Mouse (Mus musculus) stomach, embryonic 16.5 days (tissue): ENCODE measurements around the gene Mettl8. TPM values are rescaled to one million over a fixed set of nuclear protein-coding genes. Genes with fewer than 3 reads are reported as not detected.

Experiments used
- ATAC-seq: fragments of 200-750 bp; cut with Nextera tagmentation; 2 replicates; pipeline ENCODE4 v1.8.0; 2017; ENCODE audit warnings: moderate number of reproducible peaks, moderate TSS enrichment; ENCODE audit not compliant: insufficient read depth, low FRiP score
- H3K27ac ChIP-seq: fragments of 300-500 bp; sonication (generic); 2 replicates; pipeline ENCODE4 v1.5.1; 2014; ENCODE audit warnings: low read length
- H3K27me3 ChIP-seq: fragments of 300-500 bp; sonication (generic); 2 replicates; pipeline ENCODE4 v1.6.1; 2014; ENCODE audit warnings: low read length, control low read depth, mixed read lengths; ENCODE audit not compliant: control insufficient read depth, insufficient read depth
- H3K36me3 ChIP-seq: fragments of 300-500 bp; sonication (generic); 2 replicates; pipeline ENCODE4 v1.6.1; 2014; ENCODE audit warnings: low read length; ENCODE audit not compliant: control insufficient read depth, insufficient read depth
- H3K4me1 ChIP-seq: fragments of 300-500 bp; sonication (generic); 2 replicates; pipeline ENCODE4 v1.6.1; 2014; ENCODE audit warnings: low read length, control low read depth, mixed read lengths; ENCODE audit not compliant: control insufficient read depth, insufficient read depth
- H3K4me2 ChIP-seq: fragments of 300-500 bp; sonication (generic); 2 replicates; pipeline ENCODE4 v1.6.1; 2014; ENCODE audit warnings: low read depth, low read length, mixed read lengths
- H3K4me3 ChIP-seq: fragments of 300-500 bp; sonication (generic); replicated peaks from 2 replicates; pipeline ENCODE4 v1.5.1; 2014; ENCODE audit warnings: mild to moderate bottlenecking, low read length
- H3K9ac ChIP-seq: fragments of 300-500 bp; sonication (generic); 2 replicates; pipeline ENCODE4 v1.6.1; 2014; ENCODE audit warnings: low read length
- H3K9me3 ChIP-seq: fragments of 300-500 bp; sonication (generic); replicated peaks from 2 replicates; pipeline ENCODE4 v1.6.1; 2016; ENCODE audit warnings: low read length, control low read depth; ENCODE audit not compliant: control insufficient read depth
- WGBS: fragments of 180-500 bp; shearing (Covaris S2); extraction: QIAGEN DNeasy Blood & Tissue Kit; methylation state at CpG from one replicate; pipeline ENCODE4 v1.1.7; 2014; 5-methylcytosine and 5-hydroxymethylcytosine counted together
- polyA plus RNA-seq: library from polyadenylated mRNA; unstranded; fragments of >200 nt; fragmentation: Nextera tagmentation; extraction: Ambion mirVana; gene quantifications from 2 replicates; pipeline ENCODE4 v1.2.1, GENCODE M21; 2015

Mettl8 gene
- 17.1 and 17.6 TPM in 2 replicates for polyA plus RNA-seq

GRCm38 (mm10) chr2:71055300-71056114, at the start of gene Mettl8, which contains the start of gene Dcaf17:
Gene Mettl8 (minus strand): TSS chr2:71055583.
Gene Dcaf17 (plus strand): TSS chr2:71055328.
- no peaks in the 10 kb centered on the region for H3K27me3 ChIP-seq
- peak within 1 kb of the TSS; percentile 90 for H3K9ac ChIP-seq
- H3K9me3 ChIP-seq: no peaks in the 10 kb centered on the region; the same call in 1 of the 2 replicates
- 0% methylated on average over 57 of the region's 57 CpGs for WGBS
- H3K4me1 ChIP-seq: peaks cover 5% of the 10 kb centered on the region; the same call in 1 of the 2 replicates
- H3K4me3 ChIP-seq: peak within 1 kb of the TSS; percentile 73
- peak; percentile 97 for ATAC-seq
- H3K27ac ChIP-seq: peak within 1 kb of the TSS; percentile 97
- H3K4me2 ChIP-seq: peak within 1 kb of the TSS; percentile 76
- peaks cover 4% of the 10 kb centered on the region for H3K36me3 ChIP-seq

DNA sequence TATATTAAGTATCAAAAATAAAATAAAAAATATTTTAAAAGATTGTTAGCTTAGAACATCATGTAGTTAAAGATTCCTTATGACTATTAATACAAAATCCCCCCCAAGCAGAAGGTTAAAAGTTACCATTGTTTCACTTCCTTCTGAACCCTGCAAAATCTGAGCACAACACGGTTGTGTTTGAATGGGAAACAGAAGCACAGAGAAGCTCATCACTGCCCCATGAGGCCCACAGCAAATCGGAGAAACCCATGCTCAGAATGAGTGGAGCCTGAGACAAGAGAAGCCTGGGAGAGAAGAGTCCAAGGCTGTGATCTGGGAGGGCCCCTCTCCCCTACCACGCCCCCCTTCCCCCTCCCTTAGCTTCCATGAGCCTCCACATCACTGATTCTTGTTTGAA, 49.3 kb upstream of the Mettl8 start:
- Histone ChIP-seq H3K4me3 (no peak overlapping the region), H3K36me3 (no peaks in the 10 kb centered on the region), H3K27me3 (no peaks in the 10 kb centered on the region), H3K9ac (no peak overlapping the region), H3K27ac (no peak overlapping the region), H3K4me1 (no peaks in the 10 kb centered on the region), H3K4me2 (no peak overlapping the region), H3K9me3 (no peaks in the 10 kb centered on the region)
- no peak for ATAC-seq
- 56% methylated on average over 3 of the region's 3 CpGs for WGBS

DNA sequence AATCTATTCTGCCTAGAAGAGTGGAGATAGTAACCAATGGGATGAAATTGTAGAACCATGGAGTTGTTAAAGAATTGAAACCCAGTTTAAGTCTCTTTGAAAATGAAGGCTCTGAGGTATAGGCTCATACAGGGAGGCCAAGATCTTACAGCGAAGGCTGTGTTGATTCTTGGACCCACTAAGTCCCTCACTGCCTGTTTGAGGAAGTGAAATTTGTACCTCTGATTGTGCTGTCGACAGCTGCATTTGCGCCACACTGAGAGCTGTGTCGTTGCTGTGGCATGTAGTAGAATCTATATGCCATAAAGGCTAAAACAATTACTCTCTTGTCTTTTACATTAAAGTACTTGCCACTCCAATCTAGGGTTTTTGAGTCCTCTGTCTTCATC, 47.9 kb upstream of the Mettl8 start:
- WGBS: 77% methylated on average over 4 of the region's 4 CpGs
- no peak for ATAC-seq
- no peaks in the 10 kb centered on the region for H3K4me1 ChIP-seq

DNA sequence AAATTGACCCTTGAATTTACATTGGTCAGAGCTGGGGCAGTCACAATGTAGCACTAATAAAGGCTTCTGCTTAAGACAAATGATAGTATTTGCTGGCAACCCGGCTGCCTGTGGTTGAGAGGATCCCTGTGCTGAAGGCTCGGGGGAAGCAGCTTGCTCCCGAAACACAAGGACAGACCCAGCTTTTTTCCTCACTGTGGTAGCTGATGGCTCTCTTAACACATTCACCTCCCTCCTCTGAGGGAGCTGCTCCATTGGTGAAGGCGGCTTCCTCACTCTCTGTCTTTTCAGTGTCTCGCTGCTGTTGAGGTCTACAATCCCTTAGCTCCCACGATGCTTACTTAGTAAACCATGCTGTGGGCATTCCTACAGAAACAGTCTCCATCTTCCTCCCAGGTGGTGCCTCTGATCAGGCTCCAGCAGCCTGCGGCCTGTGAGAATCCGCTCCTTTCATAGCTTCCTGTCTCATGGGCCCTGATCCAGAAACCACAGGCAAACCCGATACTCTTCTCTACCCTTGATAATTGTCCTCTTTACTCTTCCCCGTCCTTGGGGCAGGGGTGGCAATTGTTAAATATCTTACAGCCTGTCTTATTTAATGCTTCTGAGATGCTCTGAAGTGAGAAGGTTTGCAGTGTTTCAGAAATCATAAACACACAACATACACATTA, 47.4 kb upstream of the Mettl8 start:
- no peak overlapping the region for H3K4me2 ChIP-seq
- no peaks in the 10 kb centered on the region for H3K4me1 ChIP-seq
- no peak for ATAC-seq
- H3K27ac ChIP-seq: no peak overlapping the region
- no peaks in the 10 kb centered on the region for H3K36me3 ChIP-seq
- no peaks in the 10 kb centered on the region for H3K9me3 ChIP-seq
- no peaks in the 10 kb centered on the region for H3K27me3 ChIP-seq
- H3K4me3 ChIP-seq: no peak overlapping the region
- 78% methylated on average over 10 of the region's 10 CpGs for WGBS
- H3K9ac ChIP-seq: no peak overlapping the region

More for the DNA sequence above, 47.9 kb upstream of the Mettl8 start:
- no peak overlapping the region for H3K4me2 ChIP-seq
- no peaks in the 10 kb centered on the region for H3K9me3 ChIP-seq
- no peak overlapping the region for H3K27ac ChIP-seq
- no peak overlapping the region for H3K9ac ChIP-seq
- no peak overlapping the region for H3K4me3 ChIP-seq
- H3K27me3 ChIP-seq: no peaks in the 10 kb centered on the region
- H3K36me3 ChIP-seq: no peaks in the 10 kb centered on the region

- Histone ChIP-seq H3K9me3 (no peaks in the 10 kb centered on the region), H3K4me3 (no peak overlapping the region), H3K4me1 (no peaks in the 10 kb centered on the region), H3K27me3 (no peaks in the 10 kb centered on the region), H3K4me2 (no peak overlapping the region), H3K36me3 (0 out of 2 replicates have a peak, but pooled peaks cover 5% of the 10 kb centered on the region), H3K27ac (no peak overlapping the region), H3K9ac (no peak overlapping the region)
- ATAC-seq: peak; percentile 73; the same call in 1 of the 2 replicates
- 57% methylated on average over 7 of the region's 7 CpGs for WGBS
These were observed 40.8 kb upstream of the Mettl8 start for GRCm38 (mm10) chr2:71096170-71096569.

DNA sequence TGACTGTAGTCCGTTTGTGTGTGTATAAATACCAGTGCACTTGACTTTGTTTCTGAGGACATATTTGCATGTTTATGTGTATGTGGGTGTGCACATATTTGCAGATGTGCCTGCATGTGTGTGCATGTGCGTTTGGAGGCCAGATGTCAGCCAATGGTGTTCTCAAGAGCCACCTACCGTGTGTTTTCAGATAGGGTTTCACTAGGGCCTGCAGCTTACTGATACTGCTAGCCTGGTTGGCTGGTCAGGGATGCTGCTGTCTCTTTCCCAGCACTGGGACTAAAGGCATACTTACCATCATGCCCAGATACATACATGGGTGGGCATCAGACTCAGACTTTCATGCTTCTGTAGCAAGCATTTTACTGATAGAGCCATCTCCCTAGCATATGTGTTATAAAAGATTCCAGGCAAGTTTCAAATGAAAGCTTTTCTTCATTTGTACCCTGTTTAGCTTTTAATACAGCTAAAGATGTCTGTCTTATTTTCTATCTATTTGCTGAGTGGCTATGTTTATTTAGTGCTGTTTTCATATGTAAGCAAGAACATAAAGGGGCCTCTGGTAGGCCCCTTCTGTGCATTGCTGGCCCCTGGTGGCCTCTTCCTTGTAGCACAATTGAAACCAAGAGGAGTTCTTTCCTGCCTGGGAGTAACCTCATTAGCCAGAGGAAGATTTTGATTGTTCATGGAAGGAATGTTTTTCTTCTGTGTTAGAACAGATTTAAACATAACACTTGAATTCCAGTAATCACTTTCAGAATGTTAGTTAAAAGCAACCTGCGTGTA, 35.5 kb upstream of the Mettl8 start:
- no peaks in the 10 kb centered on the region for H3K9me3 ChIP-seq
- ATAC-seq: no peak
- no peak overlapping the region for H3K4me3 ChIP-seq
- no peaks in the 10 kb centered on the region for H3K27me3 ChIP-seq
- no peak overlapping the region for H3K9ac ChIP-seq
- no peak overlapping the region for H3K4me2 ChIP-seq
- WGBS: 82% methylated on average over 4 of the region's 4 CpGs
- no peak overlapping the region for H3K27ac ChIP-seq
- H3K4me1 ChIP-seq: no peaks in the 10 kb centered on the region
- H3K36me3 ChIP-seq: 0 out of 2 replicates have a peak, but pooled peaks cover 8% of the 10 kb centered on the region

GRCm38 (mm10) chr2:71089766-71090165, 34.4 kb upstream of the Mettl8 start:
- WGBS: 67% methylated on average over 3 of the region's 3 CpGs
- Histone ChIP-seq H3K4me1 (no peaks in the 10 kb centered on the region), H3K9me3 (no peaks in the 10 kb centered on the region), H3K36me3 (0 out of 2 replicates have a peak, but pooled peaks cover 8% of the 10 kb centered on the region), H3K27me3 (no peaks in the 10 kb centered on the region), H3K9ac (no peak overlapping the region), H3K4me2 (no peak overlapping the region), H3K4me3 (no peak overlapping the region), H3K27ac (no peak overlapping the region)
- ATAC-seq: no peak

GRCm38 (mm10) chr2:71083454-71084193, 28.2 kb upstream of the Mettl8 start:
- Histone ChIP-seq H3K4me1 (no peaks in the 10 kb centered on the region), H3K4me3 (no peak overlapping the region), H3K36me3 (peaks cover 10% of the 10 kb centered on the region; the same call in 1 of the 2 replicates), H3K27me3 (no peaks in the 10 kb centered on the region), H3K4me2 (no peak overlapping the region), H3K9me3 (no peaks in the 10 kb centered on the region), H3K27ac (peak overlapping the region; percentile 81), H3K9ac (no peak overlapping the region)
- WGBS: 72% methylated on average over 6 of the region's 6 CpGs
- ATAC-seq: peak; percentile 98
